Mouse (Mus musculus): ENCODE measurements at regions not wholly inside any gene's neighbourhood (a gene's known extent, or its start where the extent isn't known, plus 50 kb on each side); places are given as distances from the start of the nearest gene placed in this dataset.

DNA sequence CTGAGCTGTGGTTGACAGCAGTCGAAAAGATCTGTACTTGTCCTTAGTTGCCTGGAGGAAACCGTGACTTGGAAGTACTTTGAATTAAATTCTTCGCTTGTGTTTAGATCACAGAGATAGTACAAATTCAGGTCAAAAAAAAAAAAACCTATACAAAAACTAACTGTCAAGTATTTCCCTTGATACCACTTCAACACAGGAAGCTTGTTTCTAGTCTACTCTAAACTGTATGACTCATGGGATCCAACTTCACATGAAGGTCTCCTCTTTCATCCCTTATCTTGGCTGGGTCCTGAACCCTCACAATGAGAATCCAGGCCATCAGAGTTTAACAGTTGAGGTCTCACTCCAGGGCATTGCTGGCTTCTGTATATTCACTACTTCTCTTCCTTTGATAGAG, 54.8 kb downstream of the Tmem30b start:
- DNase-seq (ENCODE audit: low read depth, low spot score): no peak
- Histone ChIP-seq H3K27me3 (ENCODE audit: control insufficient read depth, insufficient read depth, low read length, poor library complexity, severe bottlenecking) (no peaks in the 10 kb centered on the region), H3K36me3 (ENCODE audit: control insufficient read depth, insufficient read depth, low read length, poor library complexity, severe bottlenecking) (no peaks in the 10 kb centered on the region)

DNA sequence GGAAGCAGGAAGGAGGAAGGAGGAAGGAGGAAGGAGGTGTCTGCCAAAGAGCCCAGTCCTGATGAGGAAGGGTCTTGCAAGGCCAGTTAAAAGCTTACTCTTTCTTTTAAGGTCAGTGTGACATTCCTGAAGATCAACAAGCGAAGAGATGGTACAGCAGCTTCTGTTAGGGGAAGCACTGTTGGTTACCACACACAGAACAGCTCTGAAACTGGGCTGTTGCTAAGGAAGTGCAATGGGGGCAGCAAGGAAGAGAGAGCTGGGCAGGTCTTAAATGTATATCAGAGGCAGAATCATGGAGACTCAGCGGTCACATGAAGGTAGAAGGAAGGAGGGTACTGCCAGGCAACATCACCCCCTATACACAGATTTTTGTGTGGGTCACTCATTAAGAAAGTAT, 63.3 kb downstream of the Tmem30b start:
- H3K36me3 ChIP-seq (ENCODE audit: control insufficient read depth, insufficient read depth, low read length, poor library complexity, severe bottlenecking): no peaks in the 10 kb centered on the region
- DNase-seq (ENCODE audit: low read depth, low spot score): no peak
- no peaks in the 10 kb centered on the region for H3K27me3 ChIP-seq (ENCODE audit: control insufficient read depth, insufficient read depth, low read length, poor library complexity, severe bottlenecking)

GRCm38 (mm10) chr12:73482275-73482674, 63.9 kb downstream of the Tmem30b start:
- no peaks in the 10 kb centered on the region for H3K27me3 ChIP-seq (ENCODE audit: control insufficient read depth, insufficient read depth, low read length, poor library complexity, severe bottlenecking)
- no peaks in the 10 kb centered on the region for H3K36me3 ChIP-seq (ENCODE audit: control insufficient read depth, insufficient read depth, low read length, poor library complexity, severe bottlenecking)
- no peak for DNase-seq (ENCODE audit: low read depth, low spot score)

GRCm38 (mm10) chr12:73481705-73482104, 64.5 kb downstream of the Tmem30b start:
- DNase-seq (ENCODE audit: low read depth, low spot score): no peak

DNA sequence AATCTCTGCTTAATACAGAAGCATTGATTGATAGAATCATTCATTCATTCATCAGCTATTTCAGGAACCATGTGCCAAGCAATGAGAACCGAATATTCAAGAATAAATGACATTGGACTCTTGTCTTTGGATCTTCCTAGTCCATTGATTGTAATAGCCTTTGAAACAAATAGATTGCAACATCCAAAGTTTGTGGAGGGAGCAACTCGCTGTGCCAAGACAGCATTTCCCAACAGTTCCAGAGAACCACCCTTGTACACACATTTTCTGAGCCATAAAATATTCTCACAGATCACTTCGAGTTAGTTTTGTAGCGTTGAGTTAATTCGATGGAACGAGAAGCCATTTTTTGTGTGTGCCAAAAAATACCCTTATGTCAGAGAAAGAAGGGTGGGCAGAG, 65.0 kb downstream of the Tmem30b start:
- Histone ChIP-seq H3K27me3 (ENCODE audit: control insufficient read depth, insufficient read depth, low read length, poor library complexity, severe bottlenecking) (no peaks in the 10 kb centered on the region), H3K36me3 (ENCODE audit: control insufficient read depth, insufficient read depth, low read length, poor library complexity, severe bottlenecking) (no peaks in the 10 kb centered on the region)
- DNase-seq (ENCODE audit: low read depth, low spot score): no peak

More at GRCm38 (mm10) chr12:73481705-73482104, 64.5 kb downstream of the Tmem30b start:
- Histone ChIP-seq H3K27me3 (ENCODE audit: control insufficient read depth, insufficient read depth, low read length, poor library complexity, severe bottlenecking) (no peaks in the 10 kb centered on the region), H3K36me3 (ENCODE audit: control insufficient read depth, insufficient read depth, low read length, poor library complexity, severe bottlenecking) (no peaks in the 10 kb centered on the region)

DNA sequence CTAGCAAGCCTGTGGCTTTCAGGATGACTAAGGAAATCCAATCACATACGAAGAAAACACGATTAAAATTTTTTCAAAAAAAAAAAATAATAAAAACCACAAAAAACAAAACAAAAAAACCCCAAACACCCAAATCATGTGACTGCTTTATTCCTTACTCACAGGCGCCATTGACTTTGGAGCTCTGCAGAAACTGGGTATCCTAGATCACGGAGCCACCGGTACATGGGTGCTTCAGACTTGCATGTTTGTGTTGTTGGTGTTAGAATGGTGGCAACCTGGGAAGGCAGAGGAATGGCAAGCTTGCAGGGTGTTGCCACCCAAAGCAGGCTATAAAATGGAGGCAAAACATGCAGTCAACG, 65.6 kb downstream of the Tmem30b start:
- H3K27me3 ChIP-seq (ENCODE audit: control insufficient read depth, insufficient read depth, low read length, poor library complexity, severe bottlenecking): no peaks in the 10 kb centered on the region
- DNase-seq (ENCODE audit: low read depth, low spot score): no peak

GRCm38 (mm10) chr12:73479932-73480609, 66.1 kb downstream of the Tmem30b start:
- DNase-seq (ENCODE audit: low read depth, low spot score): no peak
- no peaks in the 10 kb centered on the region for H3K27me3 ChIP-seq (ENCODE audit: control insufficient read depth, insufficient read depth, low read length, poor library complexity, severe bottlenecking)
- no peaks in the 10 kb centered on the region for H3K36me3 ChIP-seq (ENCODE audit: control insufficient read depth, insufficient read depth, low read length, poor library complexity, severe bottlenecking)

More for the DNA sequence above, 65.6 kb downstream of the Tmem30b start:
- no peaks in the 10 kb centered on the region for H3K36me3 ChIP-seq (ENCODE audit: control insufficient read depth, insufficient read depth, low read length, poor library complexity, severe bottlenecking)

- DNase-seq (ENCODE audit: low read depth, low spot score): no peak
- Histone ChIP-seq H3K27me3 (ENCODE audit: control insufficient read depth, insufficient read depth, low read length, poor library complexity, severe bottlenecking) (no peaks in the 10 kb centered on the region), H3K36me3 (ENCODE audit: control insufficient read depth, insufficient read depth, low read length, poor library complexity, severe bottlenecking) (no peaks in the 10 kb centered on the region)
Observed at GRCm38 (mm10) chr12:73478641-73479040, 67.6 kb downstream of the Tmem30b start.

DNA sequence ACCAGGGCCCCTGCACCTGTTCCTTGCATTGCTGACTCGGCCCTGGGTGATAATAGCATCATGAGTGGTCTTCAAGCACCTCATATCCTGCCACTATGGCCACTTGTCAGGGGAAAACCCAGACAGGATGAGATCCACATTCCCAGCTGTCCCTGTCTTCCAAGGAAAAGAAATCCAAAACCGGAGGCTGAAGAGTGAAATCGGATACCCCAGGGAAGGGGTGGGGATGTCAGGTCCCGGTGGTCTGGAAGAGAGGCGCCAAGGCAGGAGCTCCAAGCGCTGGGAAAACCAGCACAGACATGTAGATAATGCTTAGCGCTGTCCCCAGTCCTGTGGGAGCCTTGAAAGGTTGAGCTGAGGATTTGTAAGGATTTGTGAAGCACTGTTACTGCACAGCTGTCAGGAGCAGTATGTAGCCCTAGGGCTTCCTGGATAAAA, 69.8 kb downstream of the Tmem30b start:
- no peak for DNase-seq (ENCODE audit: low read depth, low spot score)
- Histone ChIP-seq H3K27me3 (ENCODE audit: control insufficient read depth, insufficient read depth, low read length, poor library complexity, severe bottlenecking) (no peaks in the 10 kb centered on the region), H3K36me3 (ENCODE audit: control insufficient read depth, insufficient read depth, low read length, poor library complexity, severe bottlenecking) (no peaks in the 10 kb centered on the region)

- no peak for DNase-seq (ENCODE audit: low read depth, low spot score)
- H3K36me3 ChIP-seq (ENCODE audit: control insufficient read depth, insufficient read depth, low read length, poor library complexity, severe bottlenecking): no peaks in the 10 kb centered on the region
- no peaks in the 10 kb centered on the region for H3K27me3 ChIP-seq (ENCODE audit: control insufficient read depth, insufficient read depth, low read length, poor library complexity, severe bottlenecking)
Observed at GRCm38 (mm10) chr12:73475774-73476173, 70.4 kb downstream of the Tmem30b start.

DNA sequence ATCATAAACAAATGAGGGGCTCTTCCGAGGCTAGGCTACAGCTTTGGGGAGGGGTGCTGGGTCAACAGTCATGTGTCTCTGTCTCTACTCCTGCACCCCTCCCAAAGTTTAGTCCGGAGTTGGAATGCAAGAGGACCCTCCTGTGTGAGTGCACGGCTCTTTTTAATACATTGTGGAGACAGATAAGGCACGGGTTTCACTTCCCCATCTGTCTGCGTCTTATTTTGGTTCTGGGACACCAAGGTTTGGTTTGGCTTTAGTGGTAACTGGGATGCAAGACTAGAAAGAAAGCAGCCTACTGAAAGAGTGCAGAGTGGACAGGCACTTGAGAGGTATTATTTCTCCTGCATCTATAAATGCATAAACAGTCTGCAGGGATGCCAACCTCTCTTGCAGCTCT, 71.2 kb downstream of the Tmem30b start:
- DNase-seq (ENCODE audit: low read depth, low spot score): peak; percentile 5
- no peaks in the 10 kb centered on the region for H3K36me3 ChIP-seq (ENCODE audit: control insufficient read depth, insufficient read depth, low read length, poor library complexity, severe bottlenecking)
- no peaks in the 10 kb centered on the region for H3K27me3 ChIP-seq (ENCODE audit: control insufficient read depth, insufficient read depth, low read length, poor library complexity, severe bottlenecking)

DNA sequence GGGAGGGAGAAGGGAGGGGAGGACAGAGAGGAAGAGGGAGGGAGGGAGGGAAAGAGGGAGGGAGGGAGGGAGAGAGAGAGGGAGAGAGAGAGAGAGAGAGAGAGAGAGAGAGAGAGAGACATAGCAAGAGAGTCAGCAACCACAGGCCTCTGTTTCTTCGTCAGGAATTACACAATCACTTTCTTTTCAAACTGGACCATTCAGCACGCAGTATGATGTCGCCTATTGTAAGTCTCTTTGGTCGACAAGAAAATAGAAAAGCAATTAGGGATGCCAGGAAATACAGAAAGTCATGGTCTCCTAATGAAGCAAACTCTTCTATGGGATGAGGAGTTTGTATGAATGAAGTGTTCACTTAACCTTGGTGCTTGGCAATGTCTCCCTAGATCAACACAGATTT, 73.1 kb downstream of the Tmem30b start:
- no peaks in the 10 kb centered on the region for H3K27me3 ChIP-seq (ENCODE audit: control insufficient read depth, insufficient read depth, low read length, poor library complexity, severe bottlenecking)
- H3K36me3 ChIP-seq (ENCODE audit: control insufficient read depth, insufficient read depth, low read length, poor library complexity, severe bottlenecking): no peaks in the 10 kb centered on the region
- no peak for DNase-seq (ENCODE audit: low read depth, low spot score)

DNA sequence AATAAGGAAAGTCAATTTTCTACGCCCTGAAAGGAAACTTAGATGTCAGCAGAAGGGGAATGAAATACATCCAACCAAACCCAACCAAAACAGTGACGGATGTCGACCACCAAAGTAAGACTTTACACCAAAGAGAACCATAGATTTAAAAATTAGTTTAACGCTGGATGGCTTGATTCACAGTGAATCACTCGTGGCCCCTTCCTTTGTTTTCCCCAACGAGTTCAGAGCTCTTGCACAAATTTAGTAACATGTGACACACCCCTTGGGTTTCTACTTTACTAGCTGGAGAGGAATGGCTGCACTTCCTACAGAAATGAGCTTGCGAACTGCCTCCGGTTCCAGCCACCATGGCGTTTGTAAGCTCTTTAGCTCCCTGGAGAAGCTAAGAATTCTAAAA, 74.2 kb downstream of the Tmem30b start:
- DNase-seq (ENCODE audit: low read depth, low spot score): no peak
- Histone ChIP-seq H3K36me3 (ENCODE audit: control insufficient read depth, insufficient read depth, low read length, poor library complexity, severe bottlenecking) (no peaks in the 10 kb centered on the region), H3K27me3 (ENCODE audit: control insufficient read depth, insufficient read depth, low read length, poor library complexity, severe bottlenecking) (no peaks in the 10 kb centered on the region)

DNA sequence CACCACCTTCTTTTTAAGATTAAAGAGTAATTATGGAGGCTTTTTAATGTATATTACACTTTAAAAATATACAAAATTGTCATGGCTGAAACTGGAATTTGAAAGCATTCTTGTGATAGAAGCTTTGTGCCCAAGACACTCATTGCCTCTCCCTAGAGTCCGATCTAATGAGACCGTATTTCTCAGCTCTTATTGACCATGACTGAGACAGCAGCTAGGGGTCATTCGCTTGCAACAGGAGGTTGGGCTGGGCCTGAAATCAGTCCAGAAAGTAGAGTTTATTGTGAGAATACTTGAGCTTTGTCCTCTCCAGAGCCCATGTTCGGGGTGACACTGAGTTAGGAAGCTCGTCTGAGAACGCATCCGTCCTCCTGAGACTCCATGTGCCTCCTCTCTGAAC, 79.7 kb downstream of the Tmem30b start:
- Histone ChIP-seq H3K27me3 (ENCODE audit: control insufficient read depth, insufficient read depth, low read length, poor library complexity, severe bottlenecking) (no peaks in the 10 kb centered on the region), H3K36me3 (ENCODE audit: control insufficient read depth, insufficient read depth, low read length, poor library complexity, severe bottlenecking) (no peaks in the 10 kb centered on the region)
- DNase-seq (ENCODE audit: low read depth, low spot score): no peak

DNA sequence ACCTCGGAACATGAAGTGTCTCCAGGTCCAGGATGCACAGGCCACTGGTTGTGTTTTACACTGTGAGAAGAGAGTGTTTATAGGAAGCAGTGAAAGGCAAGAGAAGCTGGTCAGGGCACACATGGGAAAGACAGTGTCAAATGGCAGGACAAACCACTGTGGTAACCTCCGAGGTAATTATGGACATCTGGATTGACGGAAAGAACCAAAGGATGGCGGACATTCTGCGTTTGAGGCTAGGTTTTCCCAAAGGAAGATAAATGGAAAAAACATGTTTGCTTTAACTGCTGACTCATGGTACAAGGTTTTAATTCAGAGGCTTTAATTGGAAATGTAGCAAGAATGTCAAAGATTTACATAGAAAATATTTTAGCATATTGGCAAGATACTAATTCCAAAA, 80.2 kb downstream of the Tmem30b start:
- Histone ChIP-seq H3K36me3 (ENCODE audit: control insufficient read depth, insufficient read depth, low read length, poor library complexity, severe bottlenecking) (no peaks in the 10 kb centered on the region), H3K27me3 (ENCODE audit: control insufficient read depth, insufficient read depth, low read length, poor library complexity, severe bottlenecking) (no peaks in the 10 kb centered on the region)
- DNase-seq (ENCODE audit: low read depth, low spot score): no peak

- no peak for DNase-seq (ENCODE audit: low read depth, low spot score)
- H3K27me3 ChIP-seq (ENCODE audit: control insufficient read depth, insufficient read depth, low read length, poor library complexity, severe bottlenecking): no peaks in the 10 kb centered on the region
- H3K36me3 ChIP-seq (ENCODE audit: control insufficient read depth, insufficient read depth, low read length, poor library complexity, severe bottlenecking): no peaks in the 10 kb centered on the region
Observed at GRCm38 (mm10) chr12:73464311-73464710, 81.9 kb downstream of the Tmem30b start.

Data from splenic B cell, adult 2 months (primary cell).